Mouse (Mus musculus): ENCODE results near the gene Was.
"Not testable (repeated sequence)": the region's sequence is repeated elsewhere in the genome, so short reads cannot be mapped to it uniquely, and the experiment has no call there.

Was gene

GRCm38 (mm10) chrX:8090346-8090953 is at the start of gene Was:
Was (minus strand) TSS chrX:8090498.
- no peak for DNase-seq (ENCODE audit: low spot score)

GRCm38 (mm10) chrX:8139480-8139879 is 49.2 kb upstream of the Was start:
- no peak for DNase-seq (ENCODE audit: low spot score)

DNA sequence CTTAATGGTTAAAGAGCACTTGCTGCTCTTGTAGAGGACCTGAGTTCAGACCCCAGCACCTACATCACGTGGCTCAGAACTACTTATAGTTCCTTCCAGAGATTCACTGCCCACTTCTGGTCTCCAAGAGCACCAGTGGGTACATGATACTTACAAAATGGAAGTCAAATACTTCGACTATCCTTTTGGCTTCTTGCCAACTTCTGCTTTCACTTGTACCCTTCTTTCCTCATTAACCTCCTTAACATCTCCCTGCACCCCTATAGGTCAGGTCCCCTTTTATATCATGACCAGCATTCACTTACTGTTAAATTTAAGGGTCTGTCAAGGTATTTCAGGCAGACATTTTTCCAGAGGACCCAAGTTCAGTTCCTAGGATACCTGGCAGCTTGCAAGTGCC is 45.6 kb upstream of the Was start:
- DNase-seq (ENCODE audit: low spot score), result no peak

- peak; percentile 90 for DNase-seq (ENCODE audit: low spot score)
These were observed 42.0 kb upstream of the Was start, which contains the start of gene Wdr13 for GRCm38 (mm10) chrX:8132017-8132976. Wdr13 (minus strand) TSS chrX:8132892.

- DNase-seq (ENCODE audit: low spot score), result no peak
These were observed 41.1 kb upstream of the Was start for GRCm38 (mm10) chrX:8131393-8131792.

DNA sequence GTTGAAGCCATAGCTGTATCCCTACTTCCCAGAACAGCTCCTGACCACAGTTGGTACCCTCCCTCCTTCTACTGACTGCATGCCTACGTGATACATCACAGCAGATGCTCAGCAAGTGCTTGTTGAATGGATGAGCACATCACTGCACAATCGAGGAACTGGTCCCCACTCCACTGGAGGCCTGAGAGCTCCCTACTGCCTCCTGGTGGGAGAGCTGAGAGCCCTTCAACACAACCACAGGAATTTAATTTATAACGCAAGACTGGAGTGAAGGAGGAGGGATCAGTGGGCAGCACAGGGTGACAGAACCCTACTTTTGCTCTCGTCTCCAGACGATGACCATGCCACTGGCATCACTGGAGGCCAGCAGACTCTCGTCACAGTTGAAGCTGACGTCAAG is 34.9 kb upstream of the Was start:
- no peak for DNase-seq (ENCODE audit: low spot score)

GRCm38 (mm10) chrX:8123821-8124470 is 33.6 kb upstream of the Was start:
- no peak for DNase-seq (ENCODE audit: low spot score)

DNA sequence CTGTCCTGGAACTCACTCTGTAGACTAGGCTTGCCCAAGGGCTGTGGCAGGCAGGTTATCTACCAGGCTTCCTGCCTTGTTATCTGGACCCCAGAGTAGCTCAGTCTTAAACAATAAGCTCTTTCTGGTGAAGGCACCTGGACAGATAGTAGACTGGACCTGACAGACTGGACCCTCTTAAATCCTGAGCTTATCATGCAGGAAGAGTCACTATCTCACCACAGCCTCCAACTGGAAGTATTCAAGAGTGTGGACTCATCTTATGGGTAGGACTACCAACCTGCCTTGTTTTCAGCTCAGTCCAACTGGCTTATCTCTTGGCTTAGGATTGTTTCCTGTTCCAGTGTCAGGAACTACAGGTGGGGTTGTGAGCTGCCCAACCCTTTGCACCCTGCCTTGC is 27.0 kb upstream of the Was start:
- no peak for DNase-seq (ENCODE audit: low spot score)

DNA sequence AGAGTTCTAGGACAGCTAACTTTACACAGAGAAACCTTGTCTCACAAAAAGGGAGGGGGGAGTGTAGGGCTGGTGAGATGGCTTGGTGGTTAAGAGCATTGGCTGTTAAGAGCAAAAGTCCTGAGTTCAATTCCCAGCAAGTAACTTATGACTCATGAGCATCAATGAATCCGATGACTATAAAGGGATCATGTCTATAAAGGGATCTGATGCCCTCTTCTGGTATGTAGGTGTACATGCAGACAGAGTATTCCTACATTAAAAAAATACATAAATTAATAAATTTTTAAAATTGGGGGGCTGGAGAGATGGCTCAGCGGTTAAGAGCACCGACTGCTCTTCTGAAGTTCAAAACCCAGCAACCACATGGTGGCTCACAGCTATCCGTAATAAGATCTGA is 25.0 kb upstream of the Was start:
- DNase-seq (ENCODE audit: low spot score), result no peak

DNA sequence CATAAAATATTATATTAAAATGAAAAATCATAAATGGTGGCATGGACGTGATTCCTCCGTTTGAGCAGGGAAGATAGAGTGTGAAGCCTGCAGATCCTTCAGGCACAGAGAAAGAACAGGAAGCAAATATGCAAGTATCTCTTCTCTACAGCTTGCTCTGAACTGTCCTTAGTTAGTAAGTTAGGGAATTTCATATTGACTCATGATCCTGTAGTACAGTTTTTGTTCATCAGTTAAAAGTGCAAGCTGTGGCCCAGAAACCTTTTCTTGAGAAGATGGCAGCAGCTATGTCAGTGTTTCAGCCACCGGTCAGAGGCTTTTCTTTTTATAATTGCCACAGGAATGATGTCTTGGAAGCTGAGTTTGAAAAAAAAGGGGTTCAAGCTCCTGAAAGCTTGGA is 14.7 kb upstream of the Was start:
- DNase-seq (ENCODE audit: low spot score), result no peak

DNA sequence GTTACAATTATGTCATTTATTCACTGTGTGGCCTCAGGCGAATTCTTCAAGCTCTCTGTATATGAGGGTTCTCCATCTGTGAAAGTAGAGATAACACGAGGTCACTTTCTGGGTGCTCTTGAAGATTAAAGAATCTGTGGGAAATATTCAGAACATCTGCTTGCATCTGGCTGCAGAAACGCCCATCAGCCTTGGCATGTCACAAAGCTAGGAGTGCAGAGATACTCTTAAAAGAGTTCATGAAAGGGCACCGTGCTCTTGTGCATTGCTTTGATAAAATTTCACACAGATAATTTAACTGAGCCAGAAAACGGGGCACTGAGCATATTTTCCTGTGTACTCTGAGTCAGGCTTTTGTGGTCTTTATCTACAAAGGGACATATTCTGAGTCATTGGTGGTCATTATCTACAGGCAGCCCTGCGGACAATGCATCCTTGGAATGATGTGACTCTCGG is 11.9 kb upstream of the Was start:
- no peak for DNase-seq (ENCODE audit: low spot score)

DNA sequence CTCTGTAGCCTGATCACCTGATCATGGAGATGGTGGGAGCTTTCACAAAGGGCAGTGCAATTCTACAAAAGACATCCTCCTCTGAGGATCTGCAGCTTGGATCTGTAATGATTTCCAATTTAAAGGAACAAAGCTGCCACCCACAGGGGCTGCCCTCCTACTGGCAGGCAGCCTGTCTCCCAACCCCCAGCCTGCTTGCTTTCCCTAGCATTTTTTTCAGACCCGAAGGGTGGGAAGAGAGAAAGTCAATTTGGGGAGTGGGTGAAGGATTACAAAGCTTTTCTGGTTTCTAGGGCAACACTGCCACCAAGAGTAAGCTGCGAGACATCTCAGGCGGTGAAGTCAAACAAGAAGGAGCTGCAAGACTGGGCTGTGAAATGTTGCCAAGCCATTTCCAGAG is 10.7 kb upstream of the Was start:
- DNase-seq (ENCODE audit: low spot score), result peak; percentile 63

GRCm38 (mm10) chrX:8099435-8099834 is 9.1 kb upstream of the Was start:
- no peak for DNase-seq (ENCODE audit: low spot score)

GRCm38 (mm10) chrX:8096787-8097242 is 6.5 kb upstream of the Was start:
- peak; percentile 95 for DNase-seq (ENCODE audit: low spot score)

GRCm38 (mm10) chrX:8096068-8096786 is 5.9 kb upstream of the Was start:
- DNase-seq (ENCODE audit: low spot score), result not testable (repeated sequence)

DNA sequence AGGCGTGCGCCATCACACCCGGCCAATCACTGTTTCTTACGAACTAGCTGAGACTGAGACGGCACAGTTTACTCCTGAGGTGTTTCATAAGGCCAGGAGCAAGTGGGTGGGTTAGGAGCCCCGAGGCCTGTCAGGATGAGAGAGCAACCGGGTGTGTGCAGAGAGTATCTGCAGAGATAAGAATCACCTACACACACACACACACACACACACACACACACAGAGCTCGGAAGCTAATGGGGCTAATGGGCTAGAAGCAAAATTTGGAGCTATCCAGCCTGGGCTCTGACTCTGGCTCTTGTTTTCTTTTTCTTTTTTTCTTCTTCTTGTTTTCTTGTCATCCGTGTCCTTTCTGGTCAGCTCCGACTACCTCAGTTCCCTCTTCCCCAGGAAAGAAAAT is 5.2 kb upstream of the Was start:
- DNase-seq (ENCODE audit: low spot score), result no peak

GRCm38 (mm10) chrX:8090954-8091347 is 653 bp upstream of the Was start:
- not testable (repeated sequence) for DNase-seq (ENCODE audit: low spot score)

DNA sequence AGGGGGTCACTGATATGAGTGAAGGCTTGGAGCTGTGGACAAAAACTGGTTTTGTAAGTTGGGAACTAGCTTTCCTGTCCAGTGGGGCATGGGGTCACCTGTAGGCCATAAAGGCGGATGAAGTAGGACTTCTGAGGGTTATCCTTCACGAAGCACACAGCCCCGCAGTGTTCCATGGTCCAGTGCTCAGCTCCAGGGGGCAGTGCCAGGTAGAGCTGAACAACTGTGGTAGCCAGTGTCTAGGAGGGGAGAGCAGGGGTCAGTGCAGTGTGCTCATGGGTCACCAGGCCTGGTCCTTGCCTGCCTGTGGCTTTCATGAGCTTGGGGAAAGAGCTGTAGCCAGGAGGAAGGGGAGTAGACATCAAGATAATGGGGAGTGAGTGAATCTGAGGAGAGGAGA is 552 bp downstream of the Was start:
- DNase-seq (ENCODE audit: low spot score), result no peak

GRCm38 (mm10) chrX:8085611-8086010 is 4.7 kb downstream of the Was start:
- DNase-seq (ENCODE audit: low spot score), result no peak

DNA sequence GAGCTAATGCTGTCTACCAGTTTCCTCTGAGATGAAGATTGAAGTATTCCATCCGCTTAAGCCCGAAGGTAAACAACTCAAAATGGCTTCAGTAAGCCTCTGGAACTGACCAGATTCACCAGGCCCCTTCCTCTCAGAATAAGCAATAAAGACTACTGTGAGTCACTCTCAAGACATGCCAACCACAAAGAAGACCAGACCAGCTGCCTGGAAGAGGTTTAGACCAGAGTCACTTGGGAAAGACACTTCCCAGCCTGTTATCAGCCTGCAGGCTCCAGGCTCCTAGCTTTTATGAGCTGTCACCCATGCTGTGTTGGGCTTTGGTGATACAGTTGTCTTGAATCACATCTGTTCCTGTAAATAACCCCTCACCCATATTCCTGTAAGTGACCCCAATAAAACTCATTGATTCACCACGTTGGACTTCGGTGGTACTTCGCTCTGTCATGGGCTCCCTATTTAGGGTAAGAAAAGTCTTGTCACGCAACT is 5.5 kb downstream of the Was start:
- no peak for DNase-seq (ENCODE audit: low spot score)

- DNase-seq (ENCODE audit: low spot score), result no peak
These were observed 15.2 kb downstream of the Was start for GRCm38 (mm10) chrX:8075104-8075503.
